Mouse (Mus musculus): ENCODE results near the gene Ugt1a10. TPM values are rescaled to one million over a fixed set of nuclear protein-coding genes. Genes with fewer than 3 reads are reported as not detected.
"Not testable (repeated sequence)": the region's sequence is repeated elsewhere in the genome, so short reads cannot be mapped to it uniquely, and the experiment has no call there.

Ugt1a10 gene
- total RNA-seq, 2 experiments from 2014 or later: not detected

- ATAC-seq (replicated peaks; ENCODE audit: poor library complexity): no peak
These were observed 157.9 kb downstream of the Ugt1a10 start for GRCm38 (mm10) chr1:88213061-88213460.

- ATAC-seq (replicated peaks; ENCODE audit: poor library complexity): 0 out of 2 replicates have a peak, but pooled peaks have one; percentile 4
These were observed 158.7 kb downstream of the Ugt1a10 start for GRCm38 (mm10) chr1:88213766-88214461.

GRCm38 (mm10) chr1:88214462-88214952 lies 159.3 kb downstream of the Ugt1a10 start:
- ATAC-seq (replicated peaks; ENCODE audit: poor library complexity): no peak

- ATAC-seq (replicated peaks; ENCODE audit: poor library complexity): no peak
These were observed 160.5 kb downstream of the Ugt1a10 start for GRCm38 (mm10) chr1:88215466-88216380.

- ATAC-seq (replicated peaks; ENCODE audit: poor library complexity): no peak
These were observed 161.4 kb downstream of the Ugt1a10 start for GRCm38 (mm10) chr1:88216551-88216950.

- ATAC-seq (replicated peaks; ENCODE audit: poor library complexity): no peak
These were observed 162.0 kb downstream of the Ugt1a10 start for GRCm38 (mm10) chr1:88217144-88217543.

GRCm38 (mm10) chr1:88217576-88217975 lies 162.4 kb downstream of the Ugt1a10 start:
- ATAC-seq (replicated peaks; ENCODE audit: poor library complexity): no peak

GRCm38 (mm10) chr1:88218051-88218450 lies 162.9 kb downstream of the Ugt1a10 start:
- no peak for ATAC-seq (replicated peaks; ENCODE audit: poor library complexity)

- ATAC-seq (replicated peaks; ENCODE audit: poor library complexity): no peak
These were observed 163.4 kb downstream of the Ugt1a10 start for GRCm38 (mm10) chr1:88218591-88218990.

- no peak for ATAC-seq (replicated peaks; ENCODE audit: poor library complexity)
These were observed 163.9 kb downstream of the Ugt1a10 start for GRCm38 (mm10) chr1:88219054-88219453.

- ATAC-seq (replicated peaks; ENCODE audit: poor library complexity): no peak
These were observed 165.1 kb downstream of the Ugt1a10 start for GRCm38 (mm10) chr1:88220336-88220735.

- ATAC-seq (replicated peaks; ENCODE audit: poor library complexity): no peak
These were observed 167.0 kb downstream of the Ugt1a10 start for GRCm38 (mm10) chr1:88222216-88222615.

GRCm38 (mm10) chr1:88223011-88223515 lies 167.9 kb downstream of the Ugt1a10 start:
- ATAC-seq (replicated peaks; ENCODE audit: poor library complexity): not testable (repeated sequence)

GRCm38 (mm10) chr1:88223591-88223990 lies 168.4 kb downstream of the Ugt1a10 start:
- no peak for ATAC-seq (replicated peaks; ENCODE audit: poor library complexity)

- ATAC-seq (replicated peaks; ENCODE audit: poor library complexity): no peak
These were observed 169.0 kb downstream of the Ugt1a10 start for GRCm38 (mm10) chr1:88224029-88224776.

- not testable (repeated sequence) for ATAC-seq (replicated peaks; ENCODE audit: poor library complexity)
These were observed 170.1 kb downstream of the Ugt1a10 start for GRCm38 (mm10) chr1:88225301-88225700.

- no peak for ATAC-seq (replicated peaks; ENCODE audit: poor library complexity)
These were observed 170.6 kb downstream of the Ugt1a10 start for GRCm38 (mm10) chr1:88225741-88226140.

- ATAC-seq (replicated peaks; ENCODE audit: poor library complexity): peak; percentile 52
These were observed 171.6 kb downstream of the Ugt1a10 start, which contains the start of gene Mroh2a for GRCm38 (mm10) chr1:88226670-88227379. Mroh2a (plus strand) TSS chr1:88226986.

GRCm38 (mm10) chr1:88227482-88227881 lies 172.3 kb downstream of the Ugt1a10 start:
- ATAC-seq (replicated peaks; ENCODE audit: poor library complexity): peak; percentile 12

- no peak for ATAC-seq (replicated peaks; ENCODE audit: poor library complexity)
These were observed 172.9 kb downstream of the Ugt1a10 start for GRCm38 (mm10) chr1:88228121-88228520.
